In the genomic region with DNA sequence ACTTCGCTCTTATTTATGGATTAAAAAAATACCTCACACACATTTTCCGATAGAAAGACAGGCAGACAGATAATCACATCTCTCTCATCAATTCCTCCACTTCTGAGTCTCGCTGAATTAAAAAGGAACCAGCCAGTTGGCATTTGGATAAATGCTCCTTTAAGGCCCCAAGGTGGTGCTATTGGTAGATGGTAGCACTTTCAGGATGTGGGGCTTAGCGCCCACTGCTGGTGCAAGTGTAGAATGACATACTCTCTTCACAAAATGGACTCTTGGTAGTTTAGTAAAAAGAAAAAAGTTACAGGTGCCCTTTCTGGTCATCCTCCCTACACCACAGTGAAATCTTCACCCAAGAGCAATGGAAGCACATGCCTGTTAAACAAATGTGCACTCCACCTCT, we compare ENCODE assay signal across 7 mouse cellular contexts. TPM values are rescaled to one million over a fixed set of nuclear protein-coding genes. Genes with fewer than 3 reads are reported as not detected.
A peak's percentile ranks its signal among the peaks of the same experiment; 100 is the strongest.
DNase-seq lines count a peak whose midpoint lies in the region; TF ChIP-seq lines count a peak whose summit lies in the region.

No protein-coding gene starts in this region.

- H3K79me2 ChIP-seq in C2C12 (ENCODE audit: control insufficient read depth, insufficient read depth) = no peaks in the 10 kb centered on the region

- no peaks in the 10 kb centered on the region for H3K9me3 ChIP-seq in forebrain, embryonic 10.5 days

- DNase-seq in 3T3-L1 (ENCODE audit: low read depth, low spot score) = peak; percentile 88
- peak; percentile 53 for DNase-seq in forebrain, embryonic 10.5 days (ENCODE audit: extremely low spot score, low spot score)
- DNase-seq in kidney, adult 9 months = peak; percentile 71
- DNase-seq in lung, adult 18-20 months = peak; percentile 30 to 38
- peak; percentile 57 to 70 for DNase-seq in right cerebral cortex, adult 2 months (ENCODE audit: low spot score in 2 of 2)

- peak; percentile 80 for TF ChIP-seq CTCF in C2C12 (IDR thresholded peaks at IDR 0.05; ENCODE audit: control insufficient read depth, insufficient read depth, insufficient read length)
- TF ChIP-seq CTCF in bone marrow, adult 2 months (IDR thresholded peaks at IDR 0.05; ENCODE audit: control insufficient read depth, insufficient read depth, low read length) = peak; percentile 52; the same call in 1 of the 2 replicates

- H3K4me3 ChIP-seq in C2C12 (ENCODE audit: insufficient read depth, poor library complexity, severe bottlenecking) = no peak overlapping the region
- no peak overlapping the region for H3K4me3 ChIP-seq in bone marrow, adult 2 months (replicated peaks; ENCODE audit: control insufficient read depth, low read depth, low read length)
- no peak overlapping the region for H3K4me3 ChIP-seq in forebrain, embryonic 10.5 days

- no peak overlapping the region for H3K27ac ChIP-seq in bone marrow, adult 2 months (ENCODE audit: control insufficient read depth, insufficient read depth, low read depth, low read length, poor library complexity)
- no peak overlapping the region for H3K27ac ChIP-seq in forebrain, embryonic 10.5 days

- no peak overlapping the region for H3ac ChIP-seq in C2C12 (ENCODE audit: control insufficient read depth, insufficient read length, low read depth)

- WGBS in bone marrow, adult 2 months = 24% methylated on average over 4 of the region's 4 CpGs
- 23% methylated on average over 4 of the region's 4 CpGs for WGBS in forebrain, embryonic 10.5 days

- no peaks in the 10 kb centered on the region for H3K4me1 ChIP-seq in bone marrow, adult 2 months (ENCODE audit: control insufficient read depth, insufficient read depth, low read length)
- H3K4me1 ChIP-seq in forebrain, embryonic 10.5 days = peaks cover 16% of the 10 kb centered on the region; the same call in 1 of the 2 replicates

- H3K27me3 ChIP-seq in C2C12 (ENCODE audit: control insufficient read depth, insufficient read depth, insufficient read length) = no peaks in the 10 kb centered on the region
- peaks cover 11% of the 10 kb centered on the region for H3K27me3 ChIP-seq in forebrain, embryonic 10.5 days (ENCODE audit: poor library complexity, severe bottlenecking)

- no peak for TF ChIP-seq POLR2A in bone marrow, adult 2 months (IDR thresholded peaks at IDR 0.05; ENCODE audit: borderline replicate concordance, control insufficient read depth, low read depth, low read length)

- H3K36me3 ChIP-seq in C2C12 (ENCODE audit: control insufficient read depth, insufficient read depth) = no peaks in the 10 kb centered on the region
- H3K36me3 ChIP-seq in forebrain, embryonic 10.5 days (replicated peaks) = no peaks in the 10 kb centered on the region

- H3K79me3 ChIP-seq in C2C12 (ENCODE audit: low read depth) = no peaks in the 10 kb centered on the region

TF ChIP-seq in C2C12, 6 proteins besides CTCF, POLR2A, EP300 and RAD21:
- TF ChIP-seq FOSL1 (IDR thresholded peaks at IDR 0.05; ENCODE audit: insufficient read depth, low read length, poor library complexity, severe bottlenecking) = no peak
- TF ChIP-seq MAX (IDR thresholded peaks at IDR 0.05) = no peak
- TF ChIP-seq MYOD1 (IDR thresholded peaks at IDR 0.05; ENCODE audit: control insufficient read depth, insufficient read length, low read depth) = no peak
- no peak for TF ChIP-seq MYOG (IDR thresholded peaks at IDR 0.05; ENCODE audit: control insufficient read depth, extremely low read depth, insufficient read length)
- no peak for TF ChIP-seq USF1 (IDR thresholded peaks at IDR 0.05; ENCODE audit: low read depth)
- TF ChIP-seq CEBPB (IDR thresholded peaks at IDR 0.05; ENCODE audit: low read depth) = no peak
TF ChIP-seq in C2C12: peak in this region for 0.

RNA-seq across cellular contexts. Expression of gene Arnt2, which starts 37.1 kb away (rescaled TPM):
- polyA plus RNA-seq in C2C12 (2012; fragmentation: generic; extraction: Trizol) = 3.6 TPM
- polyA plus RNA-seq in bone marrow, adult 2 months (2011; ENCODE audit: insufficient read depth, insufficient read length, low replicate concordance, missing spikeins) = 2.0 and 2.5 TPM in 2 replicates
- 23.3 and 27.9 TPM in 2 replicates for polyA plus RNA-seq in forebrain, embryonic 10.5 days (2016; fragmentation: Nextera tagmentation; extraction: Ambion mirVana)

Comparison
In these comparisons a context has a peak if more than half of its experiments do, and no peak if none do; other contexts are left out.
1. DNase-seq: peak in every context shown above with its lines; median percentile 88 in 3T3-L1; 71 in kidney, adult 9 months; 64 in right cerebral cortex, adult 2 months; 53 in forebrain, embryonic 10.5 days; 34 in lung, adult 18-20 months.